Mouse (Mus musculus): Measurements from ENCODE around the gene Nol10. TPM values are rescaled to one million over a fixed set of nuclear protein-coding genes. Genes with fewer than 3 reads are reported as not detected.
A peak's percentile ranks its signal among the peaks of the same experiment; 100 is the strongest.

Gene Nol10
- total and polyA plus RNA-seq, 3 experiments, result 2.7 to 8.1 (median 8.0) TPM

DNA sequence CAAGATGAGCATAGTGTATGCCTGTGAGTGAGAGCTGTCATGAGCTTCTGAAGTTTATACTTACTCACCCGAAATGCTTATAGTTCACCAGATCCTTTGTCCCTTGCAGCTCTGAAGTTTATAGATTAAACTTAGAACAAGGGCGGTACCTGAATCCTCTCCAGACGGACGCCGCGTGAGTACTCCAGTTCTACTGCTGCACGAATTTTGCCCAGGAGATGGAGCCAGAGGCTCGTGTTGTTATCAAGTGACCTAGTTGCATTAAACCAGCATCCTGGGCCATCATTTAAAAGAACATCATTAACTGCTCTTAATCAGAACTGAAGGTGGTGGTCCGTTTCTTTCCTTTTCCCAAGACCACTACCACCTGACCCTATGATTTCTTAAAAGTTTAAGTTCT lies 10.7 kb downstream of the Nol10 start:
- H3K9ac ChIP-seq (ENCODE audit: low read depth, low read length), result no peak overlapping the region
- no peak for TF ChIP-seq EP300 (IDR thresholded peaks at IDR 0.05; ENCODE audit: insufficient read depth, low read depth, low read length)
- no peak for TF ChIP-seq POLR2A (IDR thresholded peaks at IDR 0.05; ENCODE audit: insufficient read depth, low read depth, low read length)
- peak; percentile 58 for TF ChIP-seq CTCF (IDR thresholded peaks at IDR 0.05)
- peak in 1 of 2 experiments; percentile 11 for DNase-seq
- H3K4me1 ChIP-seq (ENCODE audit: control insufficient read depth, insufficient read depth, low read length), result no peaks in the 10 kb centered on the region
- H3K36me3 ChIP-seq (ENCODE audit: control insufficient read depth, insufficient read depth, low read length), result no peaks in the 10 kb centered on the region
- H3K27me3 ChIP-seq (ENCODE audit: control insufficient read depth, insufficient read depth, low read length), result no peaks in the 10 kb centered on the region
- no peaks in the 10 kb centered on the region for H3K79me2 ChIP-seq (replicated peaks; ENCODE audit: control insufficient read depth, insufficient read depth, low read length)
- intact Hi-C loops (cut with DNase I), result no loop called here
- H3K4me3 ChIP-seq, result no peak overlapping the region
- no peak overlapping the region for H3K27ac ChIP-seq
- WGBS, result 74% methylated on average over 9 of the region's 9 CpGs

DNA sequence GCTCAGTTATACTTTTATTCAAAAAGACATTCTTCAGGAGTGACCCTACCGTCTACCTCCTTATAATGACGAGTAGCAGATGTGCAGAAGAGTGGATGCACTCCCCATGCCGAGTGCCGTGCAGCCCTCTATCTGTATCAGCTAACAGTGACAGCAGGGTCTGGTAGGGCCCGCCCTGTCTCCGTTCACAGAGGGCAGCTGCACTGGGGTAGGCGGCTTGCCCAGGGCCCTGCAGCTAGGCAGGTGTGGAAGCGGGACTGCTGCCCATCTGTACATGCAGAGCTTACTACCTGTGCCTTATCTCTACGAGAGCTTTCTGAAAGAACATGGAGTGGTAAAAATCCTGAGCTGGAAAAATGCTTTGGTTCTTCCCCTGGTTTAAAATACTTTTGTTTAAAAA lies 11.8 kb downstream of the Nol10 start:
- TF ChIP-seq CTCF (IDR thresholded peaks at IDR 0.05) (no peak), POLR2A (IDR thresholded peaks at IDR 0.05; ENCODE audit: insufficient read depth, low read depth, low read length) (no peak), EP300 (IDR thresholded peaks at IDR 0.05; ENCODE audit: insufficient read depth, low read depth, low read length) (no peak)
- 83% methylated on average over 9 of the region's 9 CpGs for WGBS
- intact Hi-C loops (cut with DNase I), result no loop called here
- H3K36me3 ChIP-seq (ENCODE audit: control insufficient read depth, insufficient read depth, low read length), result no peaks in the 10 kb centered on the region
- no peak for DNase-seq
- H3K27ac ChIP-seq, result no peak overlapping the region
- no peak overlapping the region for H3K4me3 ChIP-seq
- no peaks in the 10 kb centered on the region for H3K27me3 ChIP-seq (ENCODE audit: control insufficient read depth, insufficient read depth, low read length)
- no peaks in the 10 kb centered on the region for H3K4me1 ChIP-seq (ENCODE audit: control insufficient read depth, insufficient read depth, low read length)
- H3K9ac ChIP-seq (ENCODE audit: low read depth, low read length), result no peak overlapping the region
- no peaks in the 10 kb centered on the region for H3K79me2 ChIP-seq (replicated peaks; ENCODE audit: control insufficient read depth, insufficient read depth, low read length)

DNA sequence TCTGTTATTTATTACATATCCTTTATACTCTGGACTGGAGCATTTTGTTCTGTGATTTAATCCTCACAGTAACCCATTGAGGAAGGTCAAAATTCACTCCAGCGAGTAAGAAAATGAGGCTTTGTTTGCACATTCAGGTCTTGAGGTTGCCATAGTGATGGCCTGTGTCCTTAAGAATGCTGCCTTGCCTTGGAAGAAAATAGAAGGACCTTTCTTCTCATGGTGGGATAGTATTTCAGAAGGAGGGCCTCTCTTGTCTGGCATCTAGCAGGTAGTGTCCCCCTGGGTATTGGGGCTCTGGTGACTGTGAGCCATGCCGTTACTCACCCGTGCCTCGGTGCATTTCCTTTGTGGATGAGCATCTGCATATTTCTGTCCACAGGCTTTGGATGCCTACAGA lies 12.4 kb downstream of the Nol10 start:
- no peaks in the 10 kb centered on the region for H3K79me2 ChIP-seq (replicated peaks; ENCODE audit: control insufficient read depth, insufficient read depth, low read length)
- WGBS, result 92% methylated on average over 4 of the region's 4 CpGs
- H3K27me3 ChIP-seq (ENCODE audit: control insufficient read depth, insufficient read depth, low read length), result no peaks in the 10 kb centered on the region
- H3K36me3 ChIP-seq (ENCODE audit: control insufficient read depth, insufficient read depth, low read length), result no peaks in the 10 kb centered on the region
- TF ChIP-seq EP300 (IDR thresholded peaks at IDR 0.05; ENCODE audit: insufficient read depth, low read depth, low read length) (no peak), CTCF (IDR thresholded peaks at IDR 0.05) (no peak), POLR2A (IDR thresholded peaks at IDR 0.05; ENCODE audit: insufficient read depth, low read depth, low read length) (no peak)
- DNase-seq, result no peak
- intact Hi-C loops (cut with DNase I), result no loop called here
- no peak overlapping the region for H3K9ac ChIP-seq (ENCODE audit: low read depth, low read length)
- H3K27ac ChIP-seq, result no peak overlapping the region
- no peaks in the 10 kb centered on the region for H3K4me1 ChIP-seq (ENCODE audit: control insufficient read depth, insufficient read depth, low read length)
- no peak overlapping the region for H3K4me3 ChIP-seq

DNA sequence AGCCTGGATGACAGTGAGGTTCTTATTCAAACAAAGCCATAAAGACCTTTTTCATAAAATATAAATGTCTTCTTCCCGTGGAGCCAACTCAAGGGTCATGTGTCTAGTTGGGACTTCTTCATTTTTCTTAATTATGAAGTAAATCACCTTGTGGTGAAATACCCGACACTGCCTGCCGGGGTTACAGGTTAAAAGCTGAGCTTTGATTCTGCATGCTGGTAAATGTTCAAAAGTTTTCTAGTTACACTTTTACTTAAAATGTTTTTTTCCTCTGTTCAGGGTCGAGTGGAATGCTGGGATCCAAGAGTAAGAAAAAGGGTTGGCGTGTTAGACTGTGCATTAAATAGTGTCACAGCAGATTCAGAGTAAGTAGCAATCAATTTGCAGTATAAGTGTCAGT lies 14.1 kb downstream of the Nol10 start:
- intact Hi-C loops (cut with DNase I), result no loop called here

DNA sequence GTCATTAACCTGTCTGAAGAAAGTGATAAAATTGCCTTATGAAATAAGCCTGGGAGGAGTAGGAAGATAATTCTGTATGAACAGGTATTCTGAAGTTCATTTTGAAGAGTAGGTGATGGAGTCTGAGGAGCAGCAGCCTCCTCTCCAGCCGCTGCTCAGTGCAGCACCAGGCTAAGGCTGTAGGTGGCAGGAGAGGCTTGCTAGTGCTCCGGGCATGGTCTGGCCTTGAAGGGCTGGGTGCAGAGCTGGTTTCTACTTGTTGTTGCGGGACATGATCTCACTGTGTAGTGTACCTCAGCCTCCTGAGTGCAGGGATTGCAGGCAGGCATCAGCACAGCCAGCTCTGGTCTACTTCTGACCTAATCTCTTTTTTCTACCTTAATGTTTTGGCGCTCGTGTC lies 18.7 kb downstream of the Nol10 start:
- DNase-seq, result peak; percentile 48 to 70
- H3K4me1 ChIP-seq (ENCODE audit: control insufficient read depth, insufficient read depth, low read length), result no peaks in the 10 kb centered on the region
- no peaks in the 10 kb centered on the region for H3K79me2 ChIP-seq (replicated peaks; ENCODE audit: control insufficient read depth, insufficient read depth, low read length)
- 58% methylated on average over 5 of the region's 5 CpGs for WGBS
- H3K27ac ChIP-seq, result no peak overlapping the region
- TF ChIP-seq EP300 (IDR thresholded peaks at IDR 0.05; ENCODE audit: insufficient read depth, low read depth, low read length), result 0 out of 2 replicates have a peak, but pooled peaks have one; percentile 44
- peak; percentile 90; the same call in 1 of the 2 replicates for TF ChIP-seq CTCF (IDR thresholded peaks at IDR 0.05)
- TF ChIP-seq POLR2A (IDR thresholded peaks at IDR 0.05; ENCODE audit: insufficient read depth, low read depth, low read length), result no peak
- no peaks in the 10 kb centered on the region for H3K36me3 ChIP-seq (ENCODE audit: control insufficient read depth, insufficient read depth, low read length)
- no peaks in the 10 kb centered on the region for H3K27me3 ChIP-seq (ENCODE audit: control insufficient read depth, insufficient read depth, low read length)
- H3K4me3 ChIP-seq, result no peak overlapping the region
- no peak overlapping the region for H3K9ac ChIP-seq (ENCODE audit: low read depth, low read length)
- intact Hi-C loops (cut with DNase I), result loop anchor here (5.0 kb wide), 3 partner anchors 75 to 430 kb away; no protein-coding TSS in a partner anchor

More for the DNA sequence above, 14.1 kb downstream of the Nol10 start:
- H3K4me3 ChIP-seq, result no peak overlapping the region
- DNase-seq, result no peak
- H3K9ac ChIP-seq (ENCODE audit: low read depth, low read length), result no peak overlapping the region
- TF ChIP-seq EP300 (IDR thresholded peaks at IDR 0.05; ENCODE audit: insufficient read depth, low read depth, low read length), result no peak
- TF ChIP-seq CTCF (IDR thresholded peaks at IDR 0.05), result no peak
- no peak for TF ChIP-seq POLR2A (IDR thresholded peaks at IDR 0.05; ENCODE audit: insufficient read depth, low read depth, low read length)
- H3K36me3 ChIP-seq (ENCODE audit: control insufficient read depth, insufficient read depth, low read length), result no peaks in the 10 kb centered on the region
- H3K79me2 ChIP-seq (replicated peaks; ENCODE audit: control insufficient read depth, insufficient read depth, low read length), result no peaks in the 10 kb centered on the region
- no peaks in the 10 kb centered on the region for H3K27me3 ChIP-seq (ENCODE audit: control insufficient read depth, insufficient read depth, low read length)
- no peaks in the 10 kb centered on the region for H3K4me1 ChIP-seq (ENCODE audit: control insufficient read depth, insufficient read depth, low read length)
- H3K27ac ChIP-seq, result no peak overlapping the region
- WGBS, result 86% methylated on average over 5 of the region's 5 CpGs

DNA sequence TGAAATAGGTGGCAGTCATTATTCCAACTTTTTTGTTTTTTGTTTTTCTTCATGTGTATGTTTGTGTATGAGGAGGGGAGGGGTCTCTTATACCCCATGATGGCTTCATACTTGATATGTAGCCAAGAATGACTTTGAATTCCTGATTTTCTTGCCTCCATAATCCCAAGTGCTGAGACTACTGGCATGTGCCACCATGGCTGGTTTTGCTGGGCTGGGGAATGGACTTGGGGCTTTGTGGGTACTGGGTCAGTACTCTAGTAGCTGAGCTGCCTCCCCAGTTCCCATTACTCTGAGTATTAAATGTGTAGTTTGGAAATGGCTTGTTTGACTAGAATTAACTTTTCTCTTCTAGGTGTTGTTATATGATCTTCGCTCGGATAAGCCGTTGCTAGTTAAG lies 20.9 kb downstream of the Nol10 start:
- H3K36me3 ChIP-seq (ENCODE audit: control insufficient read depth, insufficient read depth, low read length), result no peaks in the 10 kb centered on the region
- WGBS, result 97% methylated on average over 3 of the region's 3 CpGs

More for the DNA sequence above, 20.9 kb downstream of the Nol10 start:
- TF ChIP-seq EP300 (IDR thresholded peaks at IDR 0.05; ENCODE audit: insufficient read depth, low read depth, low read length) (no peak), CTCF (IDR thresholded peaks at IDR 0.05) (no peak), POLR2A (IDR thresholded peaks at IDR 0.05; ENCODE audit: insufficient read depth, low read depth, low read length) (no peak)
- no peak for DNase-seq
- Histone ChIP-seq H3K27me3 (ENCODE audit: control insufficient read depth, insufficient read depth, low read length) (no peaks in the 10 kb centered on the region), H3K4me1 (ENCODE audit: control insufficient read depth, insufficient read depth, low read length) (no peaks in the 10 kb centered on the region), H3K9ac (ENCODE audit: low read depth, low read length) (no peak overlapping the region), H3K27ac (no peak overlapping the region), H3K79me2 (replicated peaks; ENCODE audit: control insufficient read depth, insufficient read depth, low read length) (no peaks in the 10 kb centered on the region), H3K4me3 (no peak overlapping the region)
- intact Hi-C loops (cut with DNase I), result loop anchor here (5.0 kb wide), 3 partner anchors 73 to 428 kb away; no protein-coding TSS in a partner anchor
